Mouse (Mus musculus) heart, adult 9 months (tissue): ENCODE data around the gene Arhgap28.
"Not testable (repeated sequence)": the region's sequence is repeated elsewhere in the genome, so short reads cannot be mapped to it uniquely, and the experiment has no call there.

Source experiments
- DNase-seq, 2 experiments: peaks; one replicate each; pipeline ENCODE4 v3.0.0; 2022; ENCODE audit warnings: low spot score in 2 of 2

The Arhgap28 gene

GRCm38 (mm10) chr17:67886326-67886725, 117.6 kb downstream of the Arhgap28 start:
- no peak for DNase-seq

GRCm38 (mm10) chr17:67877599-67877998, 126.3 kb downstream of the Arhgap28 start:
- DNase-seq = no peak

- DNase-seq = peak in 1 of 2 experiments; percentile 41
Measured at GRCm38 (mm10) chr17:67869731-67870601, 134.0 kb downstream of the Arhgap28 start.

DNA sequence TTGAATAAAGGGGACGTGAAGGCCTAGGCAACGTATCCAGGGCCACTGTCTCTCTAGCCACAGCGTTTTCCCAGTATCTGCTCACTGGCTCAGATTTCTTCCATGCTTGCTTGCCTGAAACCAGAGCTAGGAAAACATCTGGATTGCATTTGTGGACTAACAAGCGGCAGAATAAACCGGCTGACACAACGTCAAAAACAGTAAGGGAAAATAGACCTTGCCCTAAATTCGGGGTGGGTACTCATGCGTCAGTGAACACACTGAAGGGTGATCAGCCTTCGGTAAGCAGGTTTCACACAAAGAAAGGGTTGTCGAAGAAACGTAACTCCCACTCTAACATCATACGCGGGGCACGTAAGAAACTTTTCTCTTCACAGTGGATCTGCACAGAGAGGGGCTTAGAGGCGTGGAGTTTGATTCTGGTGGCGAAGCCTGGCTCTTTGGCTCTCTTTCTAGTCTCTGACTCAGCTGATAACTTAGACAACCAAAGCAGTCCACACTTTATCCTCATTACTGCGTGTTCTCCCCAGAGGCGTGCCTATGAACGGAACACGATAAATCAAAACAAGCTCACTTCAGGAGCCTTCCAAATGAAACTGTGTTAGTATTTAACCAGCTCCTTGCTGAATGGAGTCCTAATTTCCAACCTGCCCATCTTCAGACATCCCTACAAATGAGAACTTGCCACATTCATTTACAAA, 137.2 kb downstream of the Arhgap28 start:
- peak; percentile 24 to 49 for DNase-seq

GRCm38 (mm10) chr17:67866026-67866425, 137.9 kb downstream of the Arhgap28 start:
- DNase-seq = peak; percentile 18 to 27

DNA sequence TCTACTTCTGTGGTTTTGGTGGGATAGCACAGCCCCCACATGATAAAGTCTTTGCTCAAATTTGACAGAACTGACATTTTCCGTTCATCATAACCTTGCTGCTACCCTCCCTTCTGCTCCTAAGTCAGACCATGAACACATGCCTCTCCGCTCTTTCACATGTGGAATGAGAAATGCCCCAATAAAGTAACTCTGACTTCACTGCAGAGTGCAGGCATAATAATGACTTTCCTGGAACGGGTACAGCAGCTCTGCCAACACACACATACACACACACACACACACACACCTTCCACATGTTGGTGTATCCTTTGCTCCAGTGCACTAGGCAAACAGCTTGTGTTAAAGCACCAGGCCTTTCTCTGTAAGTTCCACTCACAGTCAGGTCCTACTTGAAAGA, 139.0 kb downstream of the Arhgap28 start:
- DNase-seq = no peak

DNA sequence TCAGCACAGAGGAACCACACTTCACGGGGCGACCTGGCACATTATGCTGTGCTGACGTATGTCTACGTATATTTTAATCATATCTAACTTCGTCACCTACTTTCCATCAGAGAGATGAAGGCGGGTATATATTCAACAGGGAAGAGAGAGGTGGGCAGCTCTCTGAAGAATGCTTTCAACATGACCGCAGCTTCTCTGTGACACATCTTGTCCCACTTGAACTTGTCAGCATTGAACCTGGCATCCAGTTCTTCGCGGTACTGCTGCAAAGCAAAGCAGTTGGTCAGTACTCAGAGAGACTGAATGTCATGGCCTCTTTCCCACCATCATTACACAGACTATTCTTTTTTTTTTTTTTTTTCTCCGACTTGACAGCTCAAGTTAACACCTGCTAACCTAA, 139.6 kb downstream of the Arhgap28 start:
- DNase-seq = no peak

DNA sequence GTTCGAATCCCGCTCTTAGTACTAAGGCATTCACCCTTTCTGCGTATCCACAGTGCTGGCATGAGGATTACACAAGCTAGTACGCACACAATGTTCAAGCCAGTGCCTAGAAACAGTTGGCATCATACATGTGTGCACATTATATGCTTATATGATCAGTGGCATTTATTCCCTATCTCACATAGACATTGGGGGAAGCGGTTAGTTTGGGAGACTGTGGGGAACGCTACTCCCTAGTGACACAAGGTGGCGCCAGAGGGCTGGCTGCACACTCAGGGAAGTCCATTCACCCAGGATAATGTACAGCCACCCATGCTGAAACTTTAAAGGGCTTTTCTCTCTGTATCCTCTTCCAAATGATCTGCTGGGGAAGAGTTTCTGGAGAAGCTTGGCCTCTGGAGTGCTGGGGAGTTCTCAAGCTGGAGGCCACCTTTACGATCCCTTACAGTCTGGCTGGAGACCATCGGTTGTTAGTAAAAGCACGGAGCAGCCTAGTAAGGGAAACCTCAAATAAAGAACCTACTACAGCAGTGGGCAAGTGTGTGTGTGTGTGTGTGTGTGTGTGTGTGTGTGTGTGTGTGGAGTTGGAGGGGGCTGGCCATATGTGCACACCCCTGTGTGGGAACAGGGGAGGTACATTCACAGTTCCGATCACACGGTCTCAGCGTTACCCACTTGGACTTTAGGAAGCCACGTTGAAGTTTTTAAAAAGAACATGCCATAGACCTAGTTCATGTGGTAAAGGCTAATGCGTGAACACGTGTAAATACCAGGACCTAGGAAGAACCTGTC, 142.0 kb downstream of the Arhgap28 start:
- DNase-seq = peak; percentile 25 to 46

- no peak for DNase-seq
Measured at GRCm38 (mm10) chr17:67861080-67861630, 142.8 kb downstream of the Arhgap28 start.

GRCm38 (mm10) chr17:67841494-67841893, 162.4 kb downstream of the Arhgap28 start:
- DNase-seq = not testable (repeated sequence)

DNA sequence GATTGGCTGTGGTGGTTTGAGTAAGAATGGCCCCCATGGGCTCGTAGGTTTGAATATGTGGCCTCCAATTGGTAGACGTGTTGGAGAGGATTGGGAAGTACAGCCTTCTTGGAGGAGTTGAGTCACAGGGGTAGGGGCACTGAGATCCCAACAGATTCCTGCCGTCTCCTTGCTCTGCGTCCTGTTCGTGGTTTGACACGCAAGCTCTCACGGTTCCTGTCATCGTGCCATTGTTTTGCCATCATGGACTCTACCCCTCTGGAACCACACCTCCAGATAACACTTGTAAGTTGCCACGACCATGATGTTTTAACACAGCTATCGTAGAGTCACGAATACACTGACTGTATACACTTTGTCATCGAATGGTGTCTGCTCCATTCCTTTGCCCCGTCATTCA, 165.0 kb downstream of the Arhgap28 start:
- no peak for DNase-seq

- peak; percentile 13 to 39 for DNase-seq
Measured at GRCm38 (mm10) chr17:67837351-67838090, 166.4 kb downstream of the Arhgap28 start.

DNA sequence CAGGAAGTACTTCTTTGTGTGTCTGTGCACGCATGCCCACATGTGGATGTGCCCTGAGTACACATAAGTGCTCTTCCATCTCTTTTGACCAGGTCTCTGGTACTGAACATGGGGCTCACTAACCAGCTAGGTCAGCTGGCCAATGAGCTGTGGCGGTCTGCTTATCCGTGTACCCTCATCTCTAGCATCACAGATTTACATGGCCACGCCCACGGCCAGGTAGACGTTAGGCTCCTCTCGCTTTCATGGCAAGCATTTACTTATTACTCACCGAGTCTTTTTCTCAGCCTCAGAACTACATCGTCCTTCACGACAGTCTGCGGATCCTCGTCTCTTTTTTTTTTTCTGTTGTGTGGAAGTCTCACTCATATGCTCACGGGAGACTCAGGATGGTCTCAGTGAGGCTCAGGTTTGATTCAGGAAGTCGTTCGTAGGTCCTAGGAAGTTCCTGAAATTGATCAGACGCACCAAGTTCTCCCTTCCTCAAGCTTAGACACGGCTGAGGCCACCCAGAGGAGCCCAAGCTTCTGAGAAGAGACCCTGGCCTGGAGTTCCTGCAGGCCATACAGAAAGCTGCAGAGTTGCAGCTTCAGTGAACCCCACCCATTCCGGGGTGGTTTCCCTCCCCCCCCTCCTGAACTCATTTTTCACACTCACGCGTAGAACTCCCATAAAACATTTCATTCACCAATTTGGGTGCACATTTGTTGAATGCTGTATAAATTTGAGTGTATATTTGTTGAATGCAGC, 167.6 kb downstream of the Arhgap28 start:
- no peak for DNase-seq

DNA sequence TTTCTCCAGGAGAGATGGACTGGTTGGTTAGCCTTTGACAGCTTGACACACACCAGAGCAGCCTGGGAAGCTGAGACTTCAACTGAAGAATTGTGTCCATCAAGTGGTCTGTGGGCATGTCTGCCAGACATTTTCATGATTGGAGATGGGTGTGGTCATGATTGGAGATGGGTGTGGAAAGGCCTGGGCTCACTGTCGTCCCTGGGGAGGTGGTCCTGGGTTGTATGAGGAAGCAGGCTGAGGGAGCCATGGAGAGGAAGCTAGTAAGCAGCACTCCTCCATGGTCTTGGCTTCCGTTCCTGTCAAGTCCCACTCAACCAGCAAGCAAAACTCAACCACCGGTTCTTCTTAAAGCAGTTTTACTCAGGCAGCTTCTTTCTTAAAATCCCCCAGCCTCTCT, 176.5 kb downstream of the Arhgap28 start:
- no peak for DNase-seq

- no peak for DNase-seq
Measured at GRCm38 (mm10) chr17:67816916-67817315, 187.0 kb downstream of the Arhgap28 start.

- no peak for DNase-seq
Measured at GRCm38 (mm10) chr17:67815720-67816119, 188.2 kb downstream of the Arhgap28 start.

GRCm38 (mm10) chr17:67813666-67814065, 190.3 kb downstream of the Arhgap28 start:
- DNase-seq = no peak

DNA sequence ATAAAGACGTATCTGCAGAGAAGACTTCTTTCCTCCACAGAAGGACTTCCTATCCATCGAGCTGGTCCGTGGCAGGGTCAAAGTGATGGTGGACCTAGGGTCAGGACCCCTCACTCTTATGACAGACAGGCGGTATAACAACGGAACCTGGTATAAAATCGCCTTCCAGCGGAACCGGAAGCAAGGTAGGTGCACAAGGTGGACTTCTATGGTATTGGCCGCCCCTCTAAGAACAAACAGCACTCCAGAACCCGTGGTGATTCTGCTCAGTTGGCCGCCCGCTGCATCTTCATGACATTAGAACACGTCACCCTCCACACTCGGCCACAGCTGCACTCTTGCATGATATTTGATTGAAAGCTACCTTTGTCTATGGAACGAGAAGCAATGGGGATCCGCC, 194.7 kb downstream of the Arhgap28 start:
- DNase-seq = no peak
